Mouse (Mus musculus): ENCODE measurements at regions not wholly inside any gene's neighbourhood (a gene's known extent, or its start where the extent isn't known, plus 50 kb on each side); places are given as distances from the start of the nearest gene placed in this dataset.

- Histone ChIP-seq H3K4me3 (no peak overlapping the region), H3K36me3 (replicated peaks) (no peaks in the 10 kb centered on the region), H3K27ac (no peak overlapping the region), H3K4me1 (peaks cover 13% of the 10 kb centered on the region), H3K9me3 (no peaks in the 10 kb centered on the region), H3K27me3 (ENCODE audit: poor library complexity, severe bottlenecking) (no peaks in the 10 kb centered on the region)
- WGBS = 89% methylated on average over 3 of the region's 3 CpGs
- no peak for DNase-seq (ENCODE audit: extremely low spot score, low spot score)
Measured at GRCm38 (mm10) chr3:151003524-151003923, 434.2 kb upstream of the Adgrl4 start.

GRCm38 (mm10) chr3:151003990-151004389, 433.7 kb upstream of the Adgrl4 start:
- H3K27me3 ChIP-seq (ENCODE audit: poor library complexity, severe bottlenecking) = no peaks in the 10 kb centered on the region
- no peak overlapping the region for H3K27ac ChIP-seq
- DNase-seq (ENCODE audit: extremely low spot score, low spot score) = no peak
- H3K4me3 ChIP-seq = no peak overlapping the region
- H3K36me3 ChIP-seq (replicated peaks) = no peaks in the 10 kb centered on the region
- H3K9me3 ChIP-seq = no peaks in the 10 kb centered on the region
- 80% methylated on average over 6 of the region's 6 CpGs for WGBS
- H3K4me1 ChIP-seq = peaks cover 13% of the 10 kb centered on the region

- no peaks in the 10 kb centered on the region for H3K27me3 ChIP-seq (ENCODE audit: poor library complexity, severe bottlenecking)
Measured at GRCm38 (mm10) chr3:151020014-151020413, 417.7 kb upstream of the Adgrl4 start.

DNA sequence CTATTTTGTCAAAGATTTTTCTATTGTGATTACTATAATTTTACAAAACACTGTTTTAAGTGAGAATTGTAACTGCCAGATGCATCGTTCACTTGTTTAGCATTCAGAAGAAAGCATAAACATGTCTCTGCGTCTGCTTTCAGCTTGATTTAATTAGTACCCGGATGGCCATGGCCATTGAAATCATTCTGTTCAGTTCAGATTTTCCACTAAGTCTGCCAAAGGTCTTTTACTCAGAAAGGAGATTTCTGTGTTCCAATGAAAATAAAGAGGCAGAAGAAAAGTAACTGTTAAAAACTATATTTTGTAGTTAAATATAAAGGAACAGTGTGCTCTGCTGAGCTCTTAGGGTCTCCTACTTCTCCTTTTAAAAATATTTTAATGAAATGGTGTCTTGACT, 380.2 kb upstream of the Adgrl4 start:
- Histone ChIP-seq H3K27me3 (ENCODE audit: poor library complexity, severe bottlenecking) (no peaks in the 10 kb centered on the region), H3K4me3 (no peak overlapping the region), H3K27ac (no peak overlapping the region), H3K9me3 (no peaks in the 10 kb centered on the region), H3K4me1 (no peaks in the 10 kb centered on the region), H3K36me3 (replicated peaks) (no peaks in the 10 kb centered on the region)
- DNase-seq (ENCODE audit: extremely low spot score, low spot score) = no peak
- 85% methylated on average over 3 of the region's 3 CpGs for WGBS

More at GRCm38 (mm10) chr3:151020014-151020413, 417.7 kb upstream of the Adgrl4 start:
- no peak overlapping the region for H3K4me3 ChIP-seq
- H3K36me3 ChIP-seq (replicated peaks) = no peaks in the 10 kb centered on the region
- no peak overlapping the region for H3K27ac ChIP-seq
- no peak for DNase-seq (ENCODE audit: extremely low spot score, low spot score)
- 78% methylated on average over 3 of the region's 3 CpGs for WGBS
- no peaks in the 10 kb centered on the region for H3K9me3 ChIP-seq
- H3K4me1 ChIP-seq = no peaks in the 10 kb centered on the region

DNA sequence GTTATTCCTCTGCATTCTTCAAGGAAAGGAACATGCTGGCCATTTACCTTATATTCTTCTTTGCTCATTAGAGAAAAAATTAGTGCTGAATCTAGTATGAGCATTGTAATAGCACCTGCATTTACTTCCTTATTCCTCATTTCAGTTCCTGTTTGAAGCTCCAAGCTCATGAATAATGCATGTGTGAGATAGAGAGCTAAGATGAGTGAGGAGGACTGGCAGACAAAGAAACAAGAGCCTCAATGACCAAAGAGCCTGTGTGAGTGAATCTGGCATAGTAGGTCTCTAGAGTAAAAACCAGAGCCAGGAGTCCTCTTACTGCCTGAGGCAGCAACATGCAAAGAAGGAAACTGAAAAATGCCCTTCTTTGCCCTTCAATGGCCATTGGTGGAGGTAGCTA, 365.4 kb upstream of the Adgrl4 start:
- H3K36me3 ChIP-seq (replicated peaks) = no peaks in the 10 kb centered on the region
- no peaks in the 10 kb centered on the region for H3K4me1 ChIP-seq
- no peak for DNase-seq (ENCODE audit: extremely low spot score, low spot score)
- H3K4me3 ChIP-seq = no peak overlapping the region
- H3K27me3 ChIP-seq (ENCODE audit: poor library complexity, severe bottlenecking) = no peaks in the 10 kb centered on the region
- no peak overlapping the region for H3K27ac ChIP-seq
- no peaks in the 10 kb centered on the region for H3K9me3 ChIP-seq

DNA sequence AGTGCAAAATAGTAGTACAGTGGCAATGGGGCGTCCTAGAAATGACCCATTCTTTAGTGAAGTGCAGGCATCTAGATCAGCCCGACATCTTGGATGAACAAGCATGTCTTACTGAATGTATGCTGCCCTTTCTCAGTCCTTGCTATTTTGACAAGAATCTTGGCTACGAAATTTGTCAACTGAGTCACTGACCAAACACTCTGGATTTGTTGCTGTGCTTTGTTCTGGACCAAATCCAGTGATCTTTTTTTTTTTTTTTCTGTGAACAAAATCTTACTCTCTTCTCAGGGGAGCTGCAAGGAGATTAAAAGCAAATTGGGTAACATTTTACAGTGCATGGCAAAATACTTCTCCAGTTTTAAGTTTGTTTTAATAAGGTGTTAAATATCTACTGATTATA, 320.9 kb upstream of the Adgrl4 start:
- Histone ChIP-seq H3K27me3 (ENCODE audit: poor library complexity, severe bottlenecking) (peaks cover 23% of the 10 kb centered on the region), H3K4me1 (peaks cover 6% of the 10 kb centered on the region), H3K36me3 (replicated peaks) (no peaks in the 10 kb centered on the region), H3K4me3 (no peak overlapping the region), H3K27ac (no peak overlapping the region), H3K9me3 (no peaks in the 10 kb centered on the region)
- DNase-seq (ENCODE audit: extremely low spot score, low spot score) = no peak
- 63% methylated on average over 3 of the region's 3 CpGs for WGBS

- peaks cover 23% of the 10 kb centered on the region for H3K27me3 ChIP-seq (ENCODE audit: poor library complexity, severe bottlenecking)
- H3K27ac ChIP-seq = no peak overlapping the region
- H3K4me1 ChIP-seq = peaks cover 6% of the 10 kb centered on the region
- H3K9me3 ChIP-seq = no peaks in the 10 kb centered on the region
- DNase-seq (ENCODE audit: extremely low spot score, low spot score) = no peak
- no peak overlapping the region for H3K4me3 ChIP-seq
- WGBS = 76% methylated on average over 3 of the region's 3 CpGs
- no peaks in the 10 kb centered on the region for H3K36me3 ChIP-seq (replicated peaks)
Measured at GRCm38 (mm10) chr3:151117583-151118041, 320.1 kb upstream of the Adgrl4 start.

DNA sequence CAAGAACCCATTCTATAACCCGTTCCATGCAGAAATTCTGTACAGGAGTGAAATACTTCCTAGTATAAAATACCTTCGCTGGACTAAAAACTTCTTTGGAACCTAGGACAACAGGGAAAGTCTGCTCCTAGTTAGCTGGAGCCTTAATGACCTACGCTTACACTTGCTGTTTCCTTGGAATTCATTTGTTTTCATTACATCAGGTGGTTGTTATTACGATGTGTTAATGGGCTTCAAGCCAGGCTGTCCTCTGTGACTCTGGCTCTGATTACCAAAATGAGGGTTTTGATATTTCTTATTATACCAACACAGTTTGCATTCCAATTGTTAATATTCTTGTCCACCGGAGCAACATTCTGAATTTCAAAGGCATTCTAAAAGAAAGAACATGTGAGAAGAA, 313.6 kb upstream of the Adgrl4 start:
- Histone ChIP-seq H3K27me3 (ENCODE audit: poor library complexity, severe bottlenecking) (0 out of 2 replicates have a peak, but pooled peaks cover 8% of the 10 kb centered on the region), H3K27ac (no peak overlapping the region), H3K4me1 (peaks cover 4% of the 10 kb centered on the region; the same call in 1 of the 2 replicates), H3K36me3 (replicated peaks) (no peaks in the 10 kb centered on the region), H3K9me3 (no peaks in the 10 kb centered on the region), H3K4me3 (no peak overlapping the region)
- WGBS = 61% methylated on average over 5 of the region's 5 CpGs
- DNase-seq (ENCODE audit: extremely low spot score, low spot score) = no peak

GRCm38 (mm10) chr3:151146889-151147288, 290.8 kb upstream of the Adgrl4 start:
- no peak for DNase-seq (ENCODE audit: extremely low spot score, low spot score)
- no peak overlapping the region for H3K27ac ChIP-seq
- 89% methylated on average over 2 of the region's 2 CpGs for WGBS
- H3K27me3 ChIP-seq (ENCODE audit: poor library complexity, severe bottlenecking) = no peaks in the 10 kb centered on the region
- no peak overlapping the region for H3K4me3 ChIP-seq
- H3K36me3 ChIP-seq (replicated peaks) = no peaks in the 10 kb centered on the region
- H3K4me1 ChIP-seq = no peaks in the 10 kb centered on the region
- no peaks in the 10 kb centered on the region for H3K9me3 ChIP-seq

DNA sequence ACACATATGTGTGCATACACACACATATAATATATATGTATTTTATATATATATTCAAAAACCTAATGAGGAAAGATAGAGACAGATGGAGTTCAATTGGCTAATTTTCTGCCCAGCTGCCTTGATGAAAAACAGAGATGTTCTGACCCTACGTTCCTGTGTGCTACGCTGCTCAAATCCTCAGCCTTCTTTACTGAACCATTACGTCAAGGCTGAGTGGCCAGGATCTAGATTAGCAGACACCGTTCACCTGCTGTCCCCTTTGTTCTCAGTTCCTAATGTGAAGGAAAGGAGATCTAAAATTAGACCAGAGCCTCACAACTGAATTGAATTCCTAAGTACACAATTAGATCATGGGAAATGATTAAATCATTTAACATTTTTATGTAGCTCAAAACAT, 284.3 kb upstream of the Adgrl4 start:
- Histone ChIP-seq H3K4me1 (no peaks in the 10 kb centered on the region), H3K27me3 (ENCODE audit: poor library complexity, severe bottlenecking) (no peaks in the 10 kb centered on the region), H3K36me3 (replicated peaks) (no peaks in the 10 kb centered on the region), H3K4me3 (no peak overlapping the region), H3K27ac (no peak overlapping the region), H3K9me3 (no peaks in the 10 kb centered on the region)
- WGBS = 25% methylated on average over 4 of the region's 4 CpGs
- DNase-seq (ENCODE audit: extremely low spot score, low spot score) = no peak

GRCm38 (mm10) chr3:151160516-151160915, 277.2 kb upstream of the Adgrl4 start:
- WGBS = 92% methylated on average over 1 of the region's 1 CpGs

GRCm38 (mm10) chr3:151182132-151182531, 255.6 kb upstream of the Adgrl4 start:
- H3K4me3 ChIP-seq = no peak overlapping the region
- no peaks in the 10 kb centered on the region for H3K27me3 ChIP-seq (ENCODE audit: poor library complexity, severe bottlenecking)
- no peaks in the 10 kb centered on the region for H3K9me3 ChIP-seq
- no peak overlapping the region for H3K27ac ChIP-seq
- DNase-seq (ENCODE audit: extremely low spot score, low spot score) = no peak
- 76% methylated on average over 2 of the region's 2 CpGs for WGBS
- H3K36me3 ChIP-seq (replicated peaks) = no peaks in the 10 kb centered on the region
- no peaks in the 10 kb centered on the region for H3K4me1 ChIP-seq

More at GRCm38 (mm10) chr3:151160516-151160915, 277.2 kb upstream of the Adgrl4 start:
- DNase-seq (ENCODE audit: extremely low spot score, low spot score) = no peak
- Histone ChIP-seq H3K27ac (no peak overlapping the region), H3K4me3 (no peak overlapping the region), H3K9me3 (no peaks in the 10 kb centered on the region), H3K27me3 (ENCODE audit: poor library complexity, severe bottlenecking) (no peaks in the 10 kb centered on the region), H3K36me3 (replicated peaks) (no peaks in the 10 kb centered on the region), H3K4me1 (no peaks in the 10 kb centered on the region)

GRCm38 (mm10) chr3:151192092-151192491, 245.6 kb upstream of the Adgrl4 start:
- H3K36me3 ChIP-seq (replicated peaks) = no peaks in the 10 kb centered on the region
- DNase-seq (ENCODE audit: extremely low spot score, low spot score) = no peak
- no peak overlapping the region for H3K27ac ChIP-seq
- 78% methylated on average over 2 of the region's 2 CpGs for WGBS
- H3K9me3 ChIP-seq = no peaks in the 10 kb centered on the region
- H3K4me3 ChIP-seq = no peak overlapping the region
- H3K27me3 ChIP-seq (ENCODE audit: poor library complexity, severe bottlenecking) = no peaks in the 10 kb centered on the region
- no peaks in the 10 kb centered on the region for H3K4me1 ChIP-seq

- H3K9me3 ChIP-seq = no peaks in the 10 kb centered on the region
- WGBS = 92% methylated on average over 4 of the region's 4 CpGs
- H3K4me3 ChIP-seq = no peak overlapping the region
- DNase-seq (ENCODE audit: extremely low spot score, low spot score) = no peak
- no peaks in the 10 kb centered on the region for H3K4me1 ChIP-seq
- H3K27me3 ChIP-seq (ENCODE audit: poor library complexity, severe bottlenecking) = no peaks in the 10 kb centered on the region
- no peak overlapping the region for H3K27ac ChIP-seq
- no peaks in the 10 kb centered on the region for H3K36me3 ChIP-seq (replicated peaks)
Measured at GRCm38 (mm10) chr3:151210978-151211377, 226.7 kb upstream of the Adgrl4 start.
